Mouse (Mus musculus) heart, postnatal 0 days (tissue): ENCODE data around the gene Sds.

Experiments
- CTCF ChIP-seq: IDR thresholded peaks from 2 replicates; pipeline ENCODE4 v1.5.1; 2016; ENCODE audit warnings: antibody characterized with exemption, control low read depth, low read depth
- EP300 ChIP-seq: IDR thresholded peaks from 2 replicates; pipeline ENCODE4 v1.6.1; 2016; ENCODE audit warnings: antibody characterized with exemption, low read depth

DNA sequence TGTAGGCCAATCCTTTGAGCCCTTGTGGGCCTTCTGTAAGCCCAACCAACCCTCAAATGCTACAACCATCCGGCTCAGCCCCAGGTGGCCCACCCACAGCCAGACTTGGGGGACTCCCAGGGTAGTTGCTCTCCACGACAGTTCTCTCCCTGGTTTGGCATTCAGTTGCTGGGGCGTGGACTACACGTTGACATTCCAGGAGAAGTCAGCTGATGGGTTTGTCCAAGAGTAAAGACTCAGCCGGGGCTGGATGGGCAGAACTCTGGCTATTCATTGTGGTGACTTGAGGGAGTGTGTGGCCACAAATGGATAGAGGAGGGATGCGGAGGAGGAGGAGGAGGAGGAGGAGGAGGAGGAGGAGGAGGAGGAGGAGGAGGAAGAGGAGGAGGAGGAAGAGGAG, 47.3 kb upstream of the Sds start:
- TF ChIP-seq CTCF (no peak), EP300 (no peak)
